Mouse (Mus musculus) 3T3-L1 (cell line): ENCODE results near the gene Il34.

ENCODE experiments used
- DNase-seq: peaks from one replicate; pipeline ENCODE4 v3.0.0-alpha.2; 2015; ENCODE audit warnings: low read depth, low spot score

Il34 gene

GRCm38 (mm10) chr8:110708429-110708828 lies 97.3 kb downstream of the Il34 start:
- DNase-seq: no peak

- DNase-seq: no peak
These were observed 99.3 kb downstream of the Il34 start for GRCm38 (mm10) chr8:110706288-110706870.

- DNase-seq: no peak
These were observed 100.1 kb downstream of the Il34 start for GRCm38 (mm10) chr8:110705391-110706287.

- DNase-seq: no peak
These were observed 101.6 kb downstream of the Il34 start for GRCm38 (mm10) chr8:110704103-110704502.

- DNase-seq: peak; percentile 51
These were observed 102.2 kb downstream of the Il34 start for GRCm38 (mm10) chr8:110703460-110704061.

DNA sequence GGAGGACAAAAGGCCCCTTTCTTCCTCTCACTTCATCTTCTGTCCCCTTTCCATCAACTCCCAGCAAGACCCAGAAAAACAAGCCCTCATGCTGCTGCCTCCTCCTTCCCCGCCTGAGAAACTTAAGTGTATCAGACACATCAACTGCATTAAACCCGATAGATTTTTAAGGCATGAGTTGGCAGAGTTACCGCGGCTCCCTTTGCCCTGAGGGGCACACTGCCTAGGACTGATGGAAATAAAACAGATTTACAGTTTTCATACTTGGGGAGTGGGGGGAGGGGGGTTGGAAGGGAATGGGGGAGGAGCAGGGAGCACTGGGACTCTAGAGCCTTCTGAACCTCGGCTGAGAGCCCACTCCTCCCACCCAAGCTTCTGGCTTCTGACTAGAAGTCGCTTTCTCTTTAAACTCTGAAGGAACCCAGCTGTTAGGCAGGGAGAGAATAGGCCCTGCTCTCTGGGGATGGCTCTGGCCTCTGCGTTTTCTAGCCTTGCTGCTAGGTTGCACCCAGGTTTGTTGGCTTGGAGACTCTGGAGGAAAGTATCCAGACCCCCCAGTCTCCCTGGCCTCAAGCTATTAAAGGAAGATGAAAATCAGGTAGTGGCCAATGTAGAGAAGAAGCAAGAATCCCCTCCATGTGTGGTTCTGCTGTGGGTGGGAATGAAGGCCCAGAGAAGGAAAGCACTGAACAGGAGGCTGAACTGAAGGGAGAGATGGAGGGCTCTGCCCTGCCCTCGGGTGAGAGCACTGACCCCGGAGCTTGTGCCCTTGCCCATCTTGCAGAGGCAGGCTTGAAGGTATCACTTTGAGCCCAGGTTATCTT lies 102.9 kb downstream of the Il34 start:
- DNase-seq: peak; percentile 91

DNA sequence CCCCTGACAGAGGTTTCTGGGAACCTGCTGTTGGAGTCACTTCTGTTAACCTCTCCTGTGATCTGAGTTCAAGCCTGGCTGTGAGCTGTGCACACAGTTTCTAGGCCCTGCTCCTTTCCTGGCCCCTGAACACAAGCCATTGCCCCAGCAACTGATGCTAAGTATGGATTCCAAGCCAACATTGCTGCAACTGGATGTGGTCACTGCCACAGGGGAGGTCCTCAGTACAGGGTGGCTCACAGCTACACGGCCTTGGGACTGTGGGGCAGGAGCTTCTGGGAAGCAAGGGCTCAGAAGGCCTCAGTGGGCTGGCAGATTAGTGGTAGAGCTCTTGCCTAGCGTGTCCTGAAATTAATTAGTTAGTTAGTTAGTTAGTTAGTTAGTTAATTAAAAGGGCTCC lies 105.2 kb downstream of the Il34 start:
- DNase-seq: no peak

DNA sequence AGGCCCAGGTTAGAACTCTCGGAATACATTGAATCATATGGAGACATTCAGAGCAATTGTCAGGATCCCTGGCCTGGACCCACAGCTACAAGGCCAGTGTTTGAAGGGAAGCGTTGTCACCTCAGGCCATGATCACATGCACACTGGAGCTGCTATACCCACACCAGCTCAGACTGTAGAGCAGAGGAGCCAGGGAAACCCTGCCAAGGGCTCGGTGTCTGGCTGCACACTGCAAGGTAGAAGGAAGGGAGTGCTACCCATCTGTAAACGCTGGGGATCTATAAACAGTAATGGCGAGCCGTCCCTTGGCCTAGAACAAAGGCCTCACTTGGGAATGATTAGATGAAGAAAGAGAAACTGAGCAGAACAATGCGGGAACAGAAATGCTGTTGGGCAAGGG lies 106.2 kb downstream of the Il34 start:
- no peak for DNase-seq

DNA sequence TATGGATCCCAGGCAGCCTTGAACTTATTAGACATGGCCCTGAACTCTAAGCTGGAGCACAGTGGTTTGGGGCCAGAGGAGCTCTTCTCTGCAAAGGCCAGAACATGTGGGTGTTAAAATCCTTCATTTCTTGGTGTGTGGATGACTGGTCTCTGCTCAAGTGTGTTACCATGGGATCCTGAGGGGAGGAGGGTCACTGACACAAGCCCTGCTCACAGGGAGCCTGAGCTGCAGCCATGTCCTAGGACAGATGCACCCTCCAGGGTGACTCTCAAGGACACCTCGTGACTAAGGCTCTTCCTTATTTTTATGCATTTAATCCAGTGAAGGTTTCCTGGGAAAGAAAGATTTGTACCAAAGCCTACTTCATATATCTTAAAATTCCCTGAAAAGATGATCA lies 107.6 kb downstream of the Il34 start:
- DNase-seq: no peak

- DNase-seq: no peak
These were observed 108.2 kb downstream of the Il34 start for GRCm38 (mm10) chr8:110697571-110697970.

GRCm38 (mm10) chr8:110696051-110696450 lies 109.7 kb downstream of the Il34 start:
- no peak for DNase-seq

- no peak for DNase-seq
These were observed 110.3 kb downstream of the Il34 start for GRCm38 (mm10) chr8:110695431-110695830.

GRCm38 (mm10) chr8:110694826-110695225 lies 110.9 kb downstream of the Il34 start:
- no peak for DNase-seq

- DNase-seq: no peak
These were observed 111.5 kb downstream of the Il34 start for GRCm38 (mm10) chr8:110694226-110694625.
